Mouse (Mus musculus) lung, embryonic 16.5 days (tissue): ENCODE data around the gene Magi1. TPM values are rescaled to one million over a fixed set of nuclear protein-coding genes. Genes with fewer than 3 reads are reported as not detected.

Source experiments
- ATAC-seq: fragments of 200-750 bp; cut with Nextera tagmentation; 2 replicates; pipeline ENCODE4 v1.8.0; 2017; ENCODE audit warnings: low read depth, mild to moderate bottlenecking, moderate library complexity
- H3K27ac ChIP-seq: fragments of 300-500 bp; sonication (generic); 2 replicates; pipeline ENCODE4 v1.5.1; 2014; ENCODE audit warnings: mild to moderate bottlenecking, control low read depth, low read length
- H3K27me3 ChIP-seq: fragments of 300-500 bp; sonication (generic); 2 replicates; pipeline ENCODE4 v1.6.1; 2014; ENCODE audit warnings: low read depth, low read length, mixed read lengths; ENCODE audit not compliant: control insufficient read depth, insufficient read depth
- H3K36me3 ChIP-seq: fragments of 300-500 bp; sonication (generic); 2 replicates; pipeline ENCODE4 v1.6.1; 2014; ENCODE audit warnings: low read length; ENCODE audit not compliant: control insufficient read depth, insufficient read depth
- H3K4me1 ChIP-seq: fragments of 300-500 bp; sonication (generic); replicated peaks from 2 replicates; pipeline ENCODE4 v1.6.1; 2014; ENCODE audit warnings: low read length, mixed read lengths; ENCODE audit not compliant: control insufficient read depth, insufficient read depth
- H3K4me2 ChIP-seq: fragments of 300-500 bp; sonication (generic); 2 replicates; pipeline ENCODE4 v1.6.1; 2014; ENCODE audit warnings: low read depth, low read length, control low read depth
- H3K4me3 ChIP-seq: fragments of 300-500 bp; sonication (generic); 2 replicates; pipeline ENCODE4 v1.5.1; 2014; ENCODE audit warnings: mild to moderate bottlenecking, low read length, control low read depth
- H3K9ac ChIP-seq: fragments of 300-500 bp; sonication (generic); 2 replicates; pipeline ENCODE4 v1.6.1; 2014; ENCODE audit warnings: low read length, control low read depth
- H3K9me3 ChIP-seq: fragments of 300-500 bp; sonication (generic); 2 replicates; pipeline ENCODE4 v1.6.1; 2016; ENCODE audit warnings: low read length; ENCODE audit not compliant: control insufficient read depth
- WGBS: fragments of 180-500 bp; shearing (Covaris S2); extraction: QIAGEN DNeasy Blood & Tissue Kit; methylation state at CpG from one replicate; pipeline ENCODE4 v1.1.7; 2014; 5-methylcytosine and 5-hydroxymethylcytosine counted together
- polyA plus RNA-seq: library from polyadenylated mRNA; unstranded; fragments of >200 nt; fragmentation: Nextera tagmentation; extraction: Ambion mirVana; gene quantifications from 2 replicates; pipeline ENCODE4 v1.2.1, GENCODE M21; 2015

Gene Magi1
- polyA plus RNA-seq, 1 experiment from 2014 or later, result 9.4 TPM

- whole genome bisulfite sequencing, result 77% methylated on average over 8 of the region's 8 CpGs
- ATAC-seq, result peak; percentile 80
- Histone ChIP-seq H3K36me3 (no peaks in the 10 kb centered on the region), H3K9ac (no peak overlapping the region), H3K4me2 (no peak overlapping the region), H3K27ac (peak overlapping the region; percentile 73), H3K27me3 (no peaks in the 10 kb centered on the region), H3K4me1 (peaks cover 35% of the 10 kb centered on the region), H3K9me3 (no peaks in the 10 kb centered on the region), H3K4me3 (no peak overlapping the region)
Observed at GRCm38 (mm10) chr6:94145430-94146205, 138.1 kb downstream of the Magi1 start.

GRCm38 (mm10) chr6:94142493-94142892 lies 141.2 kb downstream of the Magi1 start:
- Histone ChIP-seq H3K4me2 (no peak overlapping the region), H3K4me3 (no peak overlapping the region), H3K9me3 (no peaks in the 10 kb centered on the region), H3K36me3 (no peaks in the 10 kb centered on the region), H3K27me3 (no peaks in the 10 kb centered on the region), H3K27ac (no peak overlapping the region), H3K9ac (no peak overlapping the region), H3K4me1 (peaks cover 26% of the 10 kb centered on the region)
- WGBS, result 81% methylated on average over 2 of the region's 2 CpGs
- ATAC-seq, result no peak

DNA sequence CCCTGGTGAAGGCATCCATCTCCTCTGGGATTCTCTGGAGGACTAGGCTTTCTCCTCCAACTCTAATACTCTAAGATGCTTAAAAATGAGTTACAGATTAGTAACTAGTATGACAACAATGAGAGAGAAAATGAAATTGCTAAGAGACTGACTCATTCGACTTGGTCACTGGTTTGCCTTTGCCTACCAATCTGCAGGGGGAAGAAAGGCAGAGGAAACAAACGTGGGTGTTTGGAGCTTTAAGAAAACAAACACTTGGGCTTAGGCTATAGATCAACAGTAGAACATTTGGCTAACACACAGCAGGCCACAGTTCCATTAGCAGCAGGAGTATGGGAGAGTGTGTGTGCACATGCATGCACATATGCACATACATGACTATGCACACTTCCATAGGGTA lies 142.2 kb downstream of the Magi1 start:
- no peaks in the 10 kb centered on the region for H3K36me3 ChIP-seq
- H3K9ac ChIP-seq, result no peak overlapping the region
- H3K9me3 ChIP-seq, result no peaks in the 10 kb centered on the region
- 29% methylated on average over 2 of the region's 2 CpGs for WGBS
- no peaks in the 10 kb centered on the region for H3K27me3 ChIP-seq
- H3K4me2 ChIP-seq, result no peak overlapping the region
- no peak overlapping the region for H3K27ac ChIP-seq
- no peak overlapping the region for H3K4me3 ChIP-seq
- ATAC-seq, result no peak
- H3K4me1 ChIP-seq, result peaks cover 21% of the 10 kb centered on the region

- H3K9ac ChIP-seq, result no peak overlapping the region
- H3K4me1 ChIP-seq, result peaks cover 10% of the 10 kb centered on the region
- H3K9me3 ChIP-seq, result no peaks in the 10 kb centered on the region
- H3K27me3 ChIP-seq, result no peaks in the 10 kb centered on the region
- no peaks in the 10 kb centered on the region for H3K36me3 ChIP-seq
- H3K27ac ChIP-seq, result no peak overlapping the region
- no peak; the same call in 1 of the 2 replicates for ATAC-seq
- H3K4me3 ChIP-seq, result no peak overlapping the region
- WGBS, result 77% methylated on average over 3 of the region's 3 CpGs
- H3K4me2 ChIP-seq, result no peak overlapping the region
Observed at GRCm38 (mm10) chr6:94139952-94140414, 143.7 kb downstream of the Magi1 start.

DNA sequence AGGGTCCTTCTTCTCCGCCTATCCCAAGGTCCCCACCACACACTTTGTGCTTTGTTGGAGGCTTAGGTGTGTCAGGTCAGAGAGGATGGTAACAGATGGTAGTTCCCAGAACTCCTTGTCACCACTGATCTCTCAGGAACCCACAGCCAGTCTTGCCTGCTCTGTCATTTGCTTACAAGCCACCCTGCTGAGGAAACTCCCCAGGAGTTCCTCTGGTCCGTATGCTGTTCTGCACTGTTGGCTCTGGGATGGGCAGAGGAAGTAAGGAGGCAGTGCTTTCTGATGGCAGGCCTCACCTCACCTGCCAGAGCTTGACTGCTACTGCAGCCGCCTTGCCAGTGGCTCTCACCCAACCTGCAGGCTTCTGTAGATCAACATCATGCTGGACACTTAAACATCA lies 147.0 kb downstream of the Magi1 start:
- H3K27me3 ChIP-seq, result no peaks in the 10 kb centered on the region
- H3K36me3 ChIP-seq, result no peaks in the 10 kb centered on the region
- ATAC-seq, result no peak

DNA sequence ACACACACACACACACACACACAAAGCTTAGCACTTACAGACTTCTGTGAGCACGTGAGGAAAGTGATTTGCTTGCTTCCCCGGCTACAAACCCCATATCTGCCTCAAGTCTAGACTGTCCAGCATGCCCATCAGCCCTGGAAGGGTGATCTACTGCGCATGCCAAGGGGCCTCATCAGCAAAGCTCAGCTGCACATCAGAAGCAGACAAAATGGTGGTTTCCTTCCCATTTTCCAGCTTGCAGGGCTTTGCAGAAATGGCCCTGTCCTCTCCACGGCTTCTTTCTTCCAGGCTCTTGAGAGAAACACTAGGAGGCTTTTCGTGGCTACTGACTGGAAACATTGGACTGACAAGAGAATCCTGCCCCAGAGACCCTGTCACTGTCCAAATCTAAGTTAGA lies 149.6 kb downstream of the Magi1 start:
- Histone ChIP-seq H3K9me3 (no peaks in the 10 kb centered on the region), H3K4me3 (no peak overlapping the region), H3K9ac (no peak overlapping the region), H3K4me2 (no peak overlapping the region), H3K27ac (no peak overlapping the region), H3K36me3 (no peaks in the 10 kb centered on the region), H3K27me3 (no peaks in the 10 kb centered on the region), H3K4me1 (no peaks in the 10 kb centered on the region; the same call in 1 of the 2 replicates)
- 84% methylated on average over 5 of the region's 5 CpGs for WGBS
- ATAC-seq, result no peak

More for the DNA sequence above, 147.0 kb downstream of the Magi1 start:
- H3K4me3 ChIP-seq, result no peak overlapping the region
- H3K27ac ChIP-seq, result no peak overlapping the region
- H3K4me1 ChIP-seq, result peaks cover 8% of the 10 kb centered on the region
- WGBS, result 76% methylated on average over 3 of the region's 3 CpGs
- no peaks in the 10 kb centered on the region for H3K9me3 ChIP-seq
- no peak overlapping the region for H3K9ac ChIP-seq
- H3K4me2 ChIP-seq, result no peak overlapping the region

DNA sequence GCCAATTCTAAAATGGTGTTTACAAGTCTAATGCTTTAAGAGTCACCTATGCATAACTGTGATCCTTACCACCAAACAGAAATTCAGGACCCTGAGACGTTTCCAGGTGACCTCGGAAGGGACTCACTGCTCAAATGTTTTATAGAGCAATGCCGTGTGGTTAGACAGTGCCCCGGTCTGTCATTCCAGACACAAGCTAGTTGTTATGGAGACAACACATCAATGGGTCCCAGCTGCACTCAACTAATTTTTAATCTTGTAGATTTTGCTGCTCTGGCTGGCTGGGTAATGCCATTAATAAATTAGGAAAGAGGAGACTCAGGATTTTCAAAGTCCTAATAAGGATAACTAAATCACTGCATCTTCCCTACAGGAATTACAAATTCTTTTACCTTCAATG lies 151.7 kb downstream of the Magi1 start:
- no peaks in the 10 kb centered on the region for H3K27me3 ChIP-seq
- H3K4me3 ChIP-seq, result no peak overlapping the region
- 62% methylated on average over 4 of the region's 4 CpGs for whole genome bisulfite sequencing
- H3K9me3 ChIP-seq, result no peaks in the 10 kb centered on the region
- H3K9ac ChIP-seq, result no peak overlapping the region
- no peak overlapping the region for H3K27ac ChIP-seq
- no peaks in the 10 kb centered on the region for H3K36me3 ChIP-seq
- no peak for ATAC-seq
- no peak overlapping the region for H3K4me2 ChIP-seq
- peaks cover 15% of the 10 kb centered on the region for H3K4me1 ChIP-seq

- 45% methylated on average over 5 of the region's 5 CpGs for WGBS
- H3K4me1 ChIP-seq, result peaks cover 25% of the 10 kb centered on the region
- H3K4me3 ChIP-seq, result no peak overlapping the region
- no peak overlapping the region for H3K9ac ChIP-seq
- H3K27ac ChIP-seq, result no peak overlapping the region
- no peaks in the 10 kb centered on the region for H3K9me3 ChIP-seq
- no peak for ATAC-seq
- H3K4me2 ChIP-seq, result no peak overlapping the region
- H3K36me3 ChIP-seq, result no peaks in the 10 kb centered on the region
- no peaks in the 10 kb centered on the region for H3K27me3 ChIP-seq
Observed at GRCm38 (mm10) chr6:94130389-94130788, 153.3 kb downstream of the Magi1 start.

- no peaks in the 10 kb centered on the region for H3K9me3 ChIP-seq
- H3K27me3 ChIP-seq, result no peaks in the 10 kb centered on the region
- H3K4me2 ChIP-seq, result no peak overlapping the region
- peak overlapping the region; percentile 57 for H3K27ac ChIP-seq
- H3K36me3 ChIP-seq, result no peaks in the 10 kb centered on the region
- peaks cover 36% of the 10 kb centered on the region for H3K4me1 ChIP-seq
- WGBS, result 28% methylated on average over 4 of the region's 4 CpGs
- no peak overlapping the region for H3K4me3 ChIP-seq
- peak; percentile 67 for ATAC-seq
- H3K9ac ChIP-seq, result no peak overlapping the region
Observed at GRCm38 (mm10) chr6:94126763-94127162, 157.0 kb downstream of the Magi1 start.
